Mouse (Mus musculus): ENCODE results near the gene Cd3e.

Gene Cd3e

GRCm38 (mm10) chr9:45015841-45016240 lies 6.4 kb upstream of the Cd3e start:
- no peak for DNase-seq (ENCODE audit: low spot score)

- no peak for DNase-seq (ENCODE audit: low spot score)
Observed at GRCm38 (mm10) chr9:45014879-45015278, 5.5 kb upstream of the Cd3e start.

- DNase-seq (ENCODE audit: low spot score), result no peak
Observed at GRCm38 (mm10) chr9:45011291-45011690, 1.9 kb upstream of the Cd3e start.

GRCm38 (mm10) chr9:45010461-45010860 lies 1.0 kb upstream of the Cd3e start:
- no peak for DNase-seq (ENCODE audit: low spot score)

GRCm38 (mm10) chr9:45008342-45008741 lies 1.1 kb downstream of the Cd3e start:
- DNase-seq (ENCODE audit: low spot score), result no peak

- DNase-seq (ENCODE audit: low spot score), result no peak
Observed at GRCm38 (mm10) chr9:45007404-45007803, 2.0 kb downstream of the Cd3e start.

- no peak for DNase-seq (ENCODE audit: low spot score)
Observed at GRCm38 (mm10) chr9:45000249-45000648, 9.2 kb downstream of the Cd3e start.

- no peak for DNase-seq (ENCODE audit: low spot score)
Observed at GRCm38 (mm10) chr9:44999776-45000175, 9.7 kb downstream of the Cd3e start.

- DNase-seq (ENCODE audit: low spot score), result peak; percentile 6
Observed at GRCm38 (mm10) chr9:44999171-44999570, 10.3 kb downstream of the Cd3e start.

- no peak for DNase-seq (ENCODE audit: low spot score)
Observed at GRCm38 (mm10) chr9:44998138-44998537, 11.3 kb downstream of the Cd3e start.

- no peak for DNase-seq (ENCODE audit: low spot score)
Observed at GRCm38 (mm10) chr9:44996590-44996989, 12.8 kb downstream of the Cd3e start.

- DNase-seq (ENCODE audit: low spot score), result no peak
Observed at GRCm38 (mm10) chr9:44994962-44995361, 14.5 kb downstream of the Cd3e start.

- no peak for DNase-seq (ENCODE audit: low spot score)
Observed at GRCm38 (mm10) chr9:44993268-44993667, 16.2 kb downstream of the Cd3e start.

- no peak for DNase-seq (ENCODE audit: low spot score)
Observed at GRCm38 (mm10) chr9:44992271-44992670, 17.2 kb downstream of the Cd3e start.

GRCm38 (mm10) chr9:44991821-44992220 lies 17.6 kb downstream of the Cd3e start:
- no peak for DNase-seq (ENCODE audit: low spot score)

- no peak for DNase-seq (ENCODE audit: low spot score)
Observed at GRCm38 (mm10) chr9:44986976-44987375, 22.5 kb downstream of the Cd3e start.

GRCm38 (mm10) chr9:44986242-44986781 lies 23.1 kb downstream of the Cd3e start:
- DNase-seq (ENCODE audit: low spot score), result peak; percentile 7

GRCm38 (mm10) chr9:44985721-44986161 lies 23.7 kb downstream of the Cd3e start:
- no peak for DNase-seq (ENCODE audit: low spot score)

- DNase-seq (ENCODE audit: low spot score), result no peak
Observed at GRCm38 (mm10) chr9:44983001-44983400, 26.4 kb downstream of the Cd3e start.

GRCm38 (mm10) chr9:44982531-44982930 lies 26.9 kb downstream of the Cd3e start:
- no peak for DNase-seq (ENCODE audit: low spot score)

- no peak for DNase-seq (ENCODE audit: low spot score)
Observed at GRCm38 (mm10) chr9:44982081-44982480, 27.3 kb downstream of the Cd3e start.

GRCm38 (mm10) chr9:44981676-44982075 lies 27.8 kb downstream of the Cd3e start, which contains the start of gene Cd3d:
Gene Cd3d (plus strand): TSS chr9:44981786.
- DNase-seq (ENCODE audit: low spot score), result no peak

- DNase-seq (ENCODE audit: low spot score), result no peak
Observed at GRCm38 (mm10) chr9:44981104-44981503, 28.3 kb downstream of the Cd3e start.

GRCm38 (mm10) chr9:44980242-44980641 lies 29.2 kb downstream of the Cd3e start, which contains the start of gene Cd3g:
Gene Cd3g (minus strand): TSS chr9:44980431.
- no peak for DNase-seq (ENCODE audit: low spot score)

Measured in layer of hippocampus, adult 11-12 months (tissue).